Mouse (Mus musculus) c-Kit-positive CD71-positive TER-119-positive erythroid progenitor cells, embryonic 14.5 days (primary cell): Measurements from ENCODE around the gene Irf2bp2.

Experiments used
- DNase-seq: peaks from one replicate; pipeline ENCODE4 v3.0.0-alpha.2; 2013; ENCODE audit warnings: low spot score

Irf2bp2 gene

DNA sequence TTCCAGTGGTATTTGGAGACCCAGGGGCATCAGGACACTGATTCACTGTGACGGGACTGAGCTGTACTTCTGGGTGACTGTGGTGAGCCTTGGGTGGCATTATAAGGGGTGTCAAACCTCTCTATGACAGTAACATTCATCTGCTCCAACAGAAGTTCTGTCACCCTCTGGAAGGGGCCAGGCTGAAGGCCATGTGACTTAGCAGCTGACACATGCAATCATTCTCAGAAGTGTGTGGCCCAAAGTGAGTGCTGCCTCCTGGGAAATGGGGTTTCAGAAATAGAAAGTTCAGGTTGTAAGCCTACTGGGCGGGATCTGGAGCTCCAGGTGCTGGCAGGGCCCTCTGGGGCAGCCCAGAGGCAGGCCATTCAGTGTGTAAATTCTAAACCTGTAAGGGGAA lies 26.1 kb downstream of the Irf2bp2 start:
- no peak for DNase-seq

DNA sequence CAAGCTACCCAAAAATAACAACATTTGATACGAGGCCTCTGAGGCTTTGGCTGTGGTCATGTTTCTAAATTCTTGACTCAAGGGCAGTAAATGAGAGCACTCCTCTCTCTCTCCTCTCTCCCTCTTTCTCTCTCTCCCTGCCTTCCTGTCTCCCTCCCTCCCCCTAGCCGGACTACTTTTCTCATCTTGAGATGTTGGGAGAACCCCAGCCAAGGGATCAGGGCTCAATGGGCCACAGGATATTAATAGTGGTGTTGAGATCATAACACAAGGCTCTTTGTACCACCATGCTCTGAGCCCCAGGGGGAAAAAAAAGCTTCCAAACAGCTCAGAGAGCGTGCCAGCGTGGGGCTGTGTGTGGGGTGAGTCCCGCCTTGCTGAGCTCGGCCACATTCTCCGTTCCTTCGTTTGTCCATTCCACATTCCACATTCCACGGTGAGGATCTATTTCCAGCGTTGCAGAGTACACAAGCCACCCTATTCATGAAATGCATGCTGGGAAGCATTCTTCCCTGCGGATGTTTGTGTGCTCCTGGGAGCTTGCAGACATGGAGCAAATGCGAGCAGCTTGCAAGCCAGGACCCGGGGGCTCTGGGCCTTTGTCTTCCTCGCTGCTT lies 27.2 kb downstream of the Irf2bp2 start:
- DNase-seq = no peak

DNA sequence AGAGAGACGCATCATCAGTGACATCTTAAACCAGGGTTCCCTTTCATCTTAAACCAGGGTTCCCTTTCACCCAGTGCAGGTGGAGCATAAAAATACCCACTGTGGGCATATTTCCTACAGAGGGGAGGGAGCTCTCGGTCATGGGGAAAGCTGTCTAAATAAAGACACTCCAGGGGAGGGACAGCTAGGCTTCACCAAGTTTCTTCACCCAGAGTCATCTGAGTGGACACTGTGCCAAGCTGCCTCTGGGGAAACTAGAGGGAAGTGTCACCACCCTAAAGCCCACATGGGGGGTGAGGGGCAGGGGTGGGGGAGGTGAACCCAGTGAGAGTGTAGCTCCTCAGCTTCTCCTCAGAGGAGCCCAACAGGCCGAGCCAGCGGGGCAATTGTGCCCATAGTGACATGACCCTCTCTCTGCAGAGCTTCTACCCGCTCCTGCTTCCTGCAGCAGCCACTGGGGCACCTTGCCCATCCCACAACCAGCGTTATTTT lies 27.8 kb downstream of the Irf2bp2 start:
- DNase-seq = no peak

DNA sequence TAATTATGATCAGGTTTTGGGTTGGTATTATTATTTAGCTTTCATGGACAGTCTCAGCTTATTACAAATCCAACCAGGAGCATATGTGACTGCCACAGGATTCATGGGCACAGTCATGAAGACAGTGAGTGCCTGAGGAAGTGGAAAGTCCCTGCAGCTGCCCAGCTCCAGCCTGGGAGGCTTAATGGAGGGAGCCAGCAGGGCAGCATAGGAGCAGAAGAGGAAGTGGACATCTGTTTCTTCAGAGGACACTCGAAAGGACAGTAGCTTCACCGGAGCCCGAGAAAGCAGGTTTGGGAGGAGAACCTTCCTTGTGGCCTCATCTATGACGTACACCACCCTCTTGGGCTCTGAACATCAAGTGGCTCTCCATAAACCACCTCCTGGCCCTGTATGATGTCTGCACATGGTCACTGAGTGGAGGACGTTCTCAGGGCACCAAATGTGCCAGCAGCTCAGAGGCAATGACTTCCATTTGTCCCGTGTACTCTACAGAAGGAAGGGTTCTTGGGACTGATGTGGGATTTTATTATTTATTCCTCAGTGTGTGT lies 28.5 kb downstream of the Irf2bp2 start:
- DNase-seq = no peak

DNA sequence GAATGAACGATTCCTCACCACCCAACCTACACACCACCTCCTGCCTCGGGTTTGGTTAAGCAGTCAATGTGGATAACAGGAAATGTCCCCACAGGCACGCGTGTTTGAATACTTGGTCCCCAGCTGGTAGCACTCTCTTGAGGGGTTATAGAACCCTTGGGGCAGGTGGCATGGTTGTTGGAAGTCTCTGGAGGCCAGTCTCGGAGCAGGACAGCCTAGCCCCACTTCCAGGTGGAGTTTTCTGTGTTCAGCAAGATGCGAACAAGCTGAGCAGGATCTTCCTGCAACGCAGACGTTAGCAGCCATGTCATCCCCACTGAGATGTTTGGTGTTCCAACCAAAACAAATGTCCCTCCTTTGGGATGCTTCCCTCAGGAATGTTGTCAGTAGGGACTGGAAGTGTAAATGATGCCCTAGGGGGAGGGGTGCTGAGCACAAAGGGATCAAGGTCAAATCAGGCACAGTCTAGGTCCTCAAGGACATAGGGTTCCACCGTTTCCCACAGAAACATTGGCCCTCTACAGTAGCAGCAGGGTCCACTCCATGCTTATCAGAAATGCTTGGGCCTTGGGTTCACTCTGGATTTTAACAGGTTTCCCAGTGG lies 29.1 kb downstream of the Irf2bp2 start:
- DNase-seq = no peak

DNA sequence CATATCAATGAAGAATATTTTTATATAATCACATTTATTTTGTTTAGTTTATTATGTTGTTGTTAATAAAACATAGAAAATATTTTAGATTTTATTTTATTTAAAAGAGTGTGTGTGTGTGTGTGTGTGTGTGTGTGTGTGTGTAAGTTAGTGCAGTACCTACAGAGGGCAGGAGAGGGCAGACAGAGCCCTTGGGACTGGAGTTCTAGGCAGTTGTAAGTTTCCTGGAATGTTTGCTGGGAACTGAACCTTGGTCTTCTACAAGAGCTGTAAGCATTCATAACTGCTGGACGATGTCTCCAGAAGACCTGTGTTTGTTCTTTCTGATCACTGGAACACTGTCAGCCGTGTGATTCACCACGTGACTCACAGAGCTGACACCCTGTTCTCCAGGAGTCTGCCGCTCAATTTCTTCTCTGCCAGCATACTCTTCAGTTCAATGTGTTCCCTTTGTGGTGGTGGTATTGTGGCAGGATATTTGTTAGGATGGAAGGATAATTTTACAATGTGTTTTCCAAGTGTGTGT lies 32.4 kb downstream of the Irf2bp2 start:
- no peak for DNase-seq

DNA sequence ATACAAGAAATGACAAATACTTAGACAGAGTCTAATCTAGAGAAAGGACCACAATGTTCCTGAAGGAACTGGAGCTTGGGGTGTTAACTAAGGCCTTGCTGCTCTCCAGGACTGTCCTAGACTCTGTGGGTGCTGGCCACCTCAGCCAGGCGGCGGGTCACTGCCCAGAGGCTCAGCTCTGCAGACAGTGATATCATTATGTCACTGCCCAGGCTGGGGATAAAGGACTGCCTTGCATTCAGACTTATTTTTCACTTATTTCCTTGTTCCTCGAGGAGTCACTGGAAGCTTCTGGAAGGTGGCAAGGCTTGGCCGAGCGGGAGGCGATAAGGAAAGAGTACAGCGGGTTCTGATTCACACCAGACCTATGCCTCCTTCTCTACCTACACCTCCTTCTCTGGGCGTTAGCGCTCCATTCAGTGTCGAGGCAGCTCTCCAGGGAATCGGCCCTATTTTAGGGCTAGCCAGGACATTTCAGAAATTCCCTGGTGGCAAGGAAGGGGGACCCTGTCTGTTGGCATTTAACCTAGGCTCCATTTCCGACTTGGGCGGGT lies 35.3 kb downstream of the Irf2bp2 start:
- no peak for DNase-seq

DNA sequence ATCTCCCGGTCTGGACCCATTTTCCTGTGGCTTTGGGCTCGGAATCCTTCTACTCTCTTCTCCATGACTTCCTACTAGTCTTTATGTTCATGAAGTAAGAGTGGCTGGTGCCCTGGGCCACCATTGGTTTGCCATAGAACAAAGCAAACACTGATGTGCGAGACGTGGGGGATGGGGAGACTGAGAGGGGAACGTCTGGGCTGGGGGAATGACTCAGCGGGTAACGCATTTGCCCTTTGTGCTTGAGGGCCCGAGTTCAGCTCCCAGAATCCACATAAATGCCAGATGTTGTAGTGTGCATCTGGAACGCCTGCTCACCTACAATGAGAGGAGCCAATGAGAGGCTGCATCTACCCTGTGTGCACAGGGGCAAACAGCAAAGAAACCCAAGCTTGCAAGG lies 36.4 kb downstream of the Irf2bp2 start:
- no peak for DNase-seq

DNA sequence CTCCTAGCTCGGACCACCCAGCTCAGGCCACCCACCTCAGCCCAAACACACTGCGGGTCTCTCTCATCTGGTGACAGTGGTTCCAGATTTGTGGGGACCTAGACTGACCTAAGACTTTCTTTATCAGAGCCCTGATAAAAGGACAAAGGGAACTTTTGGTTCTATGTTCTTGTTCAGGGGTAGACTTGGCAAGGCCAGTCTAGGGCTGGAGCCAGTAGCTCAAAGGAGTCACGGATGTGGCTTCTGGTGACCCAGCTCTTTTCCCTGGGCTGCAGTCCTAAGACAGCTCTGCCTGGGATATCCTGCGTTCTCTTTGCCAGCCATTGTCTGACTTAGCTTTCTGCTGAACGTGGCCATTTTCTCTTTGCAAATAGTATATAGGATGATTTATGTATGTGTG lies 37.1 kb downstream of the Irf2bp2 start:
- DNase-seq = no peak

DNA sequence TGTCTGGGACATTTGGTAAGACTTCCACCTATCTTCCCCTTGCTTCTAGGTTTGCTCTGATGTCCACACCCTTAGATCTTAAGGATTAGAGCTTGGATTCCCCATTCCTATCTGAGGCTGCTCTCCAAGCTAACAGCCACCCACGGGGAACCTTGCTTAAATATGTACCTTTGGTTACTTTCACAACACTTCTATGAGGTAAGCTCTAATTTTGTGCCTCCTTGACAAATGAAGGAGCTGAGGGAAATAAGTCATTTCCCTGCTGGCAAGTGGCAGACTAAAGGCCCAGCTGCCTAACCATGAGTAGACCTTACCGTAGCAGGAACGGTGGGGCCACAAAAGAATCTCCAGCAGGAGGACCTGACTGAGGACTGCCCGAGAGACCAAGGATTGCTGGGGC lies 39.0 kb downstream of the Irf2bp2 start:
- DNase-seq = no peak

DNA sequence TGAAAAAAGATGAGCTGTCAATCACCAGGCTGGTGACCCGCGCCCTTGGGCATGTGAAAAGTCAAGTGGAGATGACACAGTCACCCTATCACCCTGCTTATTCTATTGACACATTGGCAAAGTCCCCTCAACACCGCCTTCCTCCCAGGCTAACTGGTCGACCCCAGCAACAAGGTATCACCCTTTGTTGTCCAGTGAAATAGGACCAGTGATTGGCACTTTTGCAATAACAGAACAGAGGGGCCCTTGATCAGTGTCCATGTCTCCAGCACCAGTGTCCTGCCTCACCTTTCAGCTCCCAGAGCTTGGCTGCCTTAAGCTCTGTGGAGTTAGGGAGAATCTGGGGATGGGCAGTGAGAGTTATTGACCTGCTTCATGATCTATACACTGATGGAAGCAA lies 41.9 kb downstream of the Irf2bp2 start:
- no peak for DNase-seq

DNA sequence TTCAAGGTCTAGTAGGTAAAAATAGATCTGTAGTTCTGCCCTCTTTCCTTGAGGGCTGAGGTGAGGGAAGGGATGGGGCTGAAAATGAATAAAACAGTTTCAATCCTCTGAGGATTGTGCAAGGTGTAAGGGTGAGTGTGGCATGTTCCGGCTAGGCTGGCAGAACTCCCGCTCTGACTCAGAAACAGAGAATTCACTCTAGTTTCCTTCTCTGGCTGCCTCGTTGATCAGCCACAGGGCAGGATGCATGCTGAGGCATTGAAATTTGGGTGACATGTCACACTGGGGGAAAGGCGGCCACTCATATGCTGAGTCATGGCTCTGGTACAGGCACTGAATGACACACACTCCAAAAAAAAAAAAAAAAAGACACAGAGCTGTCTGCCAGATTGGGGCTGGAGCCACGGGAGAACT lies 42.8 kb downstream of the Irf2bp2 start:
- DNase-seq = no peak

DNA sequence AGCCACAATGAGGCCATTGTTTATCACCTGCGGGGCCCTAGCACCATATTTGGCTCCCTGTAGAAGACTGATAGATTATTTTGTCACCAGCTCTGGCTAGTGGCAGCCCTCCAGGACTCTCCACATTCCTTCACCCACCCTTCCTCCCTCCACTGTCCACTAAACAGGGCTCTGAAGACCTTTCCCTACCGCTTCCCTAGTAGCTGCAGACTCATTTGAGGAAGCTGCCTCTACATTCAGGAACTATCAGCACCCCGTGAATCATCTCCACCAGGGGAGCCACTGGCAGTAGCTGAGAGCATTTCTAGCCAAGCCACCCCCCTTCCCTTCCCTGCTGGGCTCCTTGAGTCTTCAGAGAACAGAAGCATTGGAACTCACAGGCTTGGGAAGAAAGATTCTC lies 45.9 kb downstream of the Irf2bp2 start:
- DNase-seq = no peak

DNA sequence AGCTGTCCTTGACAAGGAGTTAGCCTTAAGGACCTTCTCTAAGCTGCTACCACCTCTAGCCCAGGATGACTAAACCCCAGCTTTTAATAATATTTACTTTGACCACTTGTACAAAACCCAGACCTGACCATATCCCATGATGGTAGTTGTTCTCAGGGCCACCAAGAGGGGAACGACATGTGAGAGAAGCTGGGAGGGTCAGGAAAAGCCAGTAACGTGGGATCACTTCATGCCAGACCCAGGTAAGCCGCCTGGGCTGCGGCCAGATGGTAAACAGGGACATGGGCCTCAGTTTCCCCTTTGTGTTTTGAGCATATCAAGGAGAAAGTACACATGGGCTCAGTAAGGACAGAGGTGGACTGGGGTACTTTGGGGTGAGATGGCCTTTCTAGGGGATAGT lies 46.4 kb downstream of the Irf2bp2 start:
- no peak for DNase-seq

DNA sequence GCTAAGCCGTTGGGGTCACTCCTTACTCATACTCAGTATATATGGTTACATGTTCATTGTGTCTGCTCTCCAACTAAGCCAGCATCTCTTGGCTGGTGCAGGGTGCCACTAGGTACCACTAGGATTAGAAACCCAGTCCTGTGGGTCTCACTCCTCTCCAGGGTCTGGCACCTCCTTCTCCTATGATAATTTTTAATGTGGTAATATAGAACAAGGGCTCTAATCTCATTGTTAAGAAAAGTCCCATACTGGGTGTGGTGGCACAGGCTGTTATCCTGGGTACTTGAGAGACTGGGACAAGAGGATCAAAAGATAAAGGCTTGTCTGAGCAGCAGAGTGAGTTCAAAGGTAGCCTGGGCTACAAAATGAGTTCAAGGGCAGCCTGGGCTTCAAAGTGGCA lies 47.3 kb downstream of the Irf2bp2 start:
- no peak for DNase-seq

DNA sequence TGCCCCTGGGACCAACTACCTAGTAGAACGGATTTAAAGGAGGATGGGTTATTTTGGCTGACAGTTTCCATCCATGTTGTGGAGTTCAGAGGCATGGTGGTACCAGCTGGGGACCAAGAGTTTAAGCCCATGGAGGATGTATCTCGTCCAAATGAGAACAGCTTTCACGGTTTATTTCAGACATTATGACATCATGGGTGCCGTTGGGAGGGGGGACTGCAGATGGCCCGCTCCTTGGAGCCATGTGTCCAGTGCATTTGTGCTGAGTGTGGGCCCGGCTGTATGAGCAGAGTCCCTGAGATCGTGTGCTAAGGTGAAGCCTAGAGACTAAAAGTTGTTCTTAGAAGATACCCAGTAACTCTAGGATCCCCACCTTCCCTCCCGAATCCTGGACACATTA lies 50.4 kb downstream of the Irf2bp2 start:
- no peak for DNase-seq

DNA sequence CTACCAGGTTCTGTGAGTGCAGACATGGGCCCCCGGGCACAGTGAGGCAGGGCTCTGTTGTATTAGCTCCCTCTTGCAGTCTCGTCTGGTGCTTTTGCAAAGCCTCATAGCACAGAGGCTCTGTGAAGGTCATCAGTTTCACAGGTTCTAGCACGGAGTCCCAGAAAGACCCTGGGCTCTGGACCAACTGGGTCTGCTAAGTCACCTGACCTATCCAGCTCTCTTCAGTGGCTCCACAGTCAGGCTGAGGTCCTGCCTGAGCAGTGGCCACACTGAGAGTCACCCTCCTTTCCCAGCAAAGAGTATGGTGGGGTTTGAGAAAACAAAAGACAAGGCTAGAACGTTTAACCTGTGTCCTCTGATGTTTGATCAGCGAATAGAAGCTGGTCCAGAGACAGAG lies 51.0 kb downstream of the Irf2bp2 start:
- no peak for DNase-seq

DNA sequence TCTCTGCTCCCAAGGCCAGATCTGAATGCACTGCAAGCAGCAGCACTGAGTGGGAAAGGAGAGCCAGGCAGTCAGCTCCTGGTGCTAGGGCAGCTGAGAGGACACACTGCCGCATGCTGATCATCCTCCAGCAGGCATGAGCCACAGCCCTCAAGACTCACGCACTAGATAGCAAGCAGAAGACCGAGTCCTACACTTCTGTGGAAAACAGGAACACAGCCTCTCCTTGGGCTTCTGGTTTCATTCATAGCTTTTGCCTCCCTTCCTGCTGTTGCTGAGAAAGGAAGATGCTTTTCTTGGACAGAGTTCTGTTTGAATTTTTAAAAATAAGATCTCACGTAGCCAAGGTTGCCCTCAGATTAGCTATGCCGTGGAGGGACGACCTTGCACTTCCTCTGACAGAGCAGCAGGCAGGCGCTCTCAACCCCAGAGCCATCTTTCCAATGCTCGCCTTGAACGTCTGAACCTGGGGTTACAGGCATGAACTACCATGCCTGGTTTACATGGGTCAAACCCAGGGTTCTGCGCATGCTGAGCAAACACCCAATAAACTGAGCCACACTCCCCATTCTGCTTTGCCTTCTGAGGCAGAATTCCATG lies 51.6 kb downstream of the Irf2bp2 start:
- DNase-seq = no peak

DNA sequence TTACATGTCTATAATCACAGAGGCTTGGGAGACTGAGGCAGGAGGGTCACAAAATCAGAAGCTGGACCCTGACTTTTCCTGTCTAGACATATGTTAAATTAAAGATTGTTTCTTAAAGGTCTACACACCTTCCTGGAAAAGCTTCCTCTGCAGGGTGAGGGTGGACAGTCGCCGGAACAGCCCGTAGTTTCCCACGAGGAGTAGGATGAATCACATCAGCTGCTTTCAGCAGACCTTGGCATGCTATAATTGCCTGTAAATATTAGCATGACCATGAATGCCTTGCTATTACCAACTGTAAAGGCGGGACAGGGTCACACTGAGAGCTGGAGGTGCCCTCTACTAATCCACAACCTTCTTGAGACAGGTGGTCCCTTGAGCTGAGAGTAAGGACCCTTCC lies 53.5 kb downstream of the Irf2bp2 start:
- DNase-seq = no peak

DNA sequence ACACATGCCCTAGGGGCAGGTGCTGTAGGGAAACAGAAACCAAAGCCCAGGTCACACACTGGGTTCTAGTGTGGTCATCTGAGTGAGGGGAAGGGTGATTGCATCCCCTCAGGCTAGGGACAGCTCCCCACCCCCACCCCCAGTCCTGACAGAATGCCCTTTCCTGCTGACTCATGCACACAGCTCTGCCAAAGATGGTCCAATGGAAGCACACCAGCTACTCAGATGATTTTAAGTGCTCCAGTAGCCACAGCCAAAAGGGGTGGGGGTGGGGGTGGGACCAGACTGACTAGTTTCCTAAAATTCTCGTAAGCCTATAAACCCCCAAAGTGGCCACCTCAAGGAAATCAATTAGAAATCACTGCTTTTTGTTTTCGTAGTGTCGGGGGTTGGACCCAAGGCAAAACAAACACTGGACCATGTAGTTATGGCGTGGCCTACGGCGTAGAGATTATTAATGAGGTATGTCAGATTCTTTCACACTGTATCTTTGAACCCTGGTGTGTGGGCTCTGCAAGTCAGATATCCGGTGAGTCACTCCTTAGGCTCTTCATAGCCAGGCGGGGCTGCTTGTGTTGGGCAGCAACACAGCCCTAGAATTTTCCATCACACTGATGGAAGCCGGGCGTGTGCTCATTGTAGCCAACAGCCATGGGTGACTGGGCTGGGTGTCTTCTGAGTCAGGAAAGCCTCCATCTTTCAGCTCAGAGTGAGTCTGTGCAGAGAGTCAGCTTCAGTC lies 54.3 kb downstream of the Irf2bp2 start:
- DNase-seq = no peak

DNA sequence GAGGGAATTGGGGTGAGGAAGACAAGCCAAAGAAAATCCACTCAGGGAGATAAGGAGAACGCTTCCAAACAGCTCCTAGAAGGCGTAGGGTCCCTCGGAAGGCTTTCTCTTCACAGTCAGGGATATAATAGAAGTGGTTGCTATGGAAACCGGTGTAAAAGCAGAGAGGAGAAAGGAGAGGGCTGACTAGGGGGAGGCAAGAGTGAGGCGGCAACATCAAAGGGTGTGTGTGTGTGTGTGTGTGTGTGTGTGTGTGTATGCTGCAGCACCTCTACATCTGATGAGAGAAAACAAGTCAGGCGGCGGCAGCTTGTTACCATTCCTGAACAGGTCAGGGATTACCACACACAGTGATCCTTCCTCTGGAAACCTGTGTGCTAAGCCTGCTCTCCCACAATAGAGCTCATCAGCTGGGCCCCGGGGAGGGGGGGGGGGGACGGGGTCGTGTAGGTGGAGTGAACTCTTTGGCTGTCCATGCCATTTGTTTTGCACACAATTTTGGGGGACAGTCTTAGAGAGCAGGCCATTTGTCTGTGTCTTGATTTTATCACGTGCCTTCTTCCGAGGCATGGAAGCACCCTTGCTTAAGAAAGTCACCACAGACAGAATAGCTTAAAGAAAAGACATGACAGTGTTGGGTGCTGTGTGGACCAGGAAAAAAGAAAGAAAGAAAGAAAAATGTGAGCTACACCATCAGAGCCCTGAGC lies 55.0 kb downstream of the Irf2bp2 start:
- no peak for DNase-seq
